Comparison of ENCODE assay signal across 20 mouse cellular contexts in genomic region chr16:37598463-37598862, GRCm38 (mm10). TPM values are rescaled to one million over a fixed set of nuclear protein-coding genes. Genes with fewer than 3 reads are reported as not detected.
A peak's percentile ranks its signal among the peaks of the same experiment; 100 is the strongest.
DNase-seq lines count a peak whose midpoint lies in the region; ATAC-seq and TF ChIP-seq lines count a peak whose summit lies in the region.
"Had no signal": no experiment of that assay in that cellular context is flagged by ENCODE, and none has a peak within 500 bp of the region (broad histone marks: within the 10 kb centered on the region; RNA-seq: fewer than 3 reads in every experiment).

No protein-coding gene starts in this region.

- no peak overlapping the region for H3K4me2 ChIP-seq in lung, postnatal 0 days (replicated peaks; ENCODE audit: low read depth, low read length)
- no peak overlapping the region for H3K4me2 ChIP-seq in intestine, embryonic 14.5 days (ENCODE audit: low read length)
- no peak overlapping the region for H3K4me2 ChIP-seq in intestine, postnatal 0 days (replicated peaks; ENCODE audit: low read depth)
- H3K4me2 ChIP-seq: embryonic facial prominence, embryonic 12.5 days; forebrain, embryonic 15.5 days; heart, embryonic 13.5 days had no signal

- no peak overlapping the region for H3K27ac ChIP-seq in lung, postnatal 0 days (ENCODE audit: low read length)
- H3K27ac ChIP-seq in intestine, embryonic 14.5 days (ENCODE audit: low read depth), result no peak overlapping the region
- H3K27ac ChIP-seq in intestine, postnatal 0 days (ENCODE audit: low read depth, low read length), result peak overlapping the region; percentile 35; the same call in 1 of the 2 replicates
- H3K27ac ChIP-seq: embryonic facial prominence, embryonic 12.5 days; forebrain, embryonic 15.5 days; heart, embryonic 13.5 days had no signal

- peak; percentile 79 for DNase-seq in lung, postnatal 0 days (ENCODE audit: low spot score)
- no peak for DNase-seq in lung, postnatal 4 days
- DNase-seq in intestine, embryonic 14.5 days (ENCODE audit: low spot score), result peak; percentile 36
- peak; percentile 72 for DNase-seq in lung, postnatal 36 days
- DNase-seq in cerebellum, postnatal 25 days, result no peak
- DNase-seq in kidney, adult 9 months, result no peak
- DNase-seq: adrenal gland, adult 8-10 months; adrenal gland, postnatal 36 days; cerebellum, adult 11 months; cerebellum, adult 8-10 months; cerebellum, postnatal 14 days; gastrocnemius, postnatal 10 days; heart, postnatal 36 days had no signal

- H3K9ac ChIP-seq in lung, postnatal 0 days (replicated peaks; ENCODE audit: low read depth), result no peak overlapping the region
- no peak overlapping the region for H3K9ac ChIP-seq in intestine, embryonic 14.5 days (ENCODE audit: low read length)
- no peak overlapping the region for H3K9ac ChIP-seq in intestine, postnatal 0 days (ENCODE audit: low read depth, low read length)
- H3K9ac ChIP-seq: embryonic facial prominence, embryonic 12.5 days; forebrain, embryonic 15.5 days; heart, embryonic 13.5 days had no signal

- no peak overlapping the region for H3K4me3 ChIP-seq in lung, postnatal 0 days (ENCODE audit: low read depth, low read length)
- no peak overlapping the region for H3K4me3 ChIP-seq in intestine, embryonic 14.5 days (ENCODE audit: low read depth, low read length)
- no peak overlapping the region for H3K4me3 ChIP-seq in intestine, postnatal 0 days (ENCODE audit: low read depth, low read length)
- H3K4me3 ChIP-seq: embryonic facial prominence, embryonic 12.5 days; forebrain, embryonic 15.5 days; heart, embryonic 13.5 days had no signal

- WGBS in lung, postnatal 0 days, result 71% methylated on average over 7 of the region's 7 CpGs
- WGBS in intestine, embryonic 14.5 days, result 77% methylated on average over 7 of the region's 7 CpGs
- WGBS in intestine, postnatal 0 days, result 51% methylated on average over 7 of the region's 7 CpGs

- no peaks in the 10 kb centered on the region for H3K27me3 ChIP-seq in lung, postnatal 0 days (replicated peaks; ENCODE audit: insufficient read depth, low read length)
- H3K27me3 ChIP-seq in intestine, embryonic 14.5 days (replicated peaks; ENCODE audit: control insufficient read depth, insufficient read depth, low read length), result no peaks in the 10 kb centered on the region
- H3K27me3 ChIP-seq in intestine, postnatal 0 days (replicated peaks; ENCODE audit: control insufficient read depth, insufficient read depth, low read length), result no peaks in the 10 kb centered on the region
- H3K27me3 ChIP-seq: embryonic facial prominence, embryonic 12.5 days; forebrain, embryonic 15.5 days; heart, embryonic 13.5 days had no signal

- TF ChIP-seq EP300 in lung, postnatal 0 days (IDR thresholded peaks at IDR 0.05), result 0 out of 2 replicates have a peak, but pooled peaks have one; percentile 27

- H3K4me1 ChIP-seq in lung, postnatal 0 days (ENCODE audit: insufficient read depth, low read depth, low read length), result no peaks in the 10 kb centered on the region
- no peaks in the 10 kb centered on the region for H3K4me1 ChIP-seq in intestine, embryonic 14.5 days (replicated peaks; ENCODE audit: control insufficient read depth, insufficient read depth, low read length)
- H3K4me1 ChIP-seq in intestine, postnatal 0 days (replicated peaks; ENCODE audit: control insufficient read depth, insufficient read depth, low read length), result no peaks in the 10 kb centered on the region
- H3K4me1 ChIP-seq: embryonic facial prominence, embryonic 12.5 days; forebrain, embryonic 15.5 days; heart, embryonic 13.5 days had no signal

- no peak for TF ChIP-seq CTCF in lung, postnatal 0 days (IDR thresholded peaks at IDR 0.05)
- no peak for TF ChIP-seq CTCF in intestine, postnatal 0 days (IDR thresholded peaks at IDR 0.05; ENCODE audit: low read depth)

- peak; percentile 74 for ATAC-seq in lung, postnatal 0 days
- ATAC-seq in intestine, embryonic 14.5 days (replicated peaks; ENCODE audit: low FRiP score, low TSS enrichment, low read depth), result no peak
- peak; percentile 89 for ATAC-seq in intestine, postnatal 0 days
- ATAC-seq: forebrain, embryonic 15.5 days; hindbrain, embryonic 16.5 days had no signal

- H3K36me3 ChIP-seq in lung, postnatal 0 days (ENCODE audit: insufficient read depth, low read length), result no peaks in the 10 kb centered on the region
- no peaks in the 10 kb centered on the region for H3K36me3 ChIP-seq in intestine, embryonic 14.5 days (ENCODE audit: control insufficient read depth, insufficient read depth, low read length)
- H3K36me3 ChIP-seq in intestine, postnatal 0 days (ENCODE audit: control insufficient read depth, insufficient read depth), result no peaks in the 10 kb centered on the region
- H3K36me3 ChIP-seq: embryonic facial prominence, embryonic 12.5 days; forebrain, embryonic 15.5 days; heart, embryonic 13.5 days had no signal

- no peaks in the 10 kb centered on the region for H3K9me3 ChIP-seq in lung, postnatal 0 days (ENCODE audit: low read length)
- no peaks in the 10 kb centered on the region for H3K9me3 ChIP-seq in intestine, embryonic 14.5 days (ENCODE audit: control insufficient read depth, low read length)
- no peaks in the 10 kb centered on the region for H3K9me3 ChIP-seq in intestine, postnatal 0 days (ENCODE audit: control insufficient read depth)
- H3K9me3 ChIP-seq: embryonic facial prominence, embryonic 12.5 days; forebrain, embryonic 15.5 days; heart, embryonic 13.5 days had no signal

RNA-seq across cellular contexts. Expression of gene Hgd, which starts 18.5 kb away (rescaled TPM):
- polyA plus RNA-seq in lung, postnatal 0 days (2015; fragmentation: Nextera tagmentation; extraction: Ambion mirVana), result 0.20 and 0.48 TPM in 2 replicates
- 0.11 and 0.24 TPM in 2 replicates for polyA plus RNA-seq in intestine, embryonic 14.5 days (2014; fragmentation: Nextera tagmentation; extraction: Ambion mirVana)
- polyA plus RNA-seq in intestine, postnatal 0 days (2015; fragmentation: Nextera tagmentation; extraction: Ambion mirVana), result 2.7 and 4.2 TPM in 2 replicates
- polyA plus RNA-seq: cortical plate, adult 2 months; hindbrain, embryonic 11.5 days; hindbrain, embryonic 16.5 days had no signal

RNA-seq across cellular contexts. Expression of gene Ndufb4, which starts 55.8 kb away (rescaled TPM):
- 70.3 and 74.1 TPM in 2 replicates for polyA plus RNA-seq in lung, postnatal 0 days (2015; fragmentation: Nextera tagmentation; extraction: Ambion mirVana)
- 58.1 and 67.1 TPM in 2 replicates for polyA plus RNA-seq in intestine, embryonic 14.5 days (2014; fragmentation: Nextera tagmentation; extraction: Ambion mirVana)
- 117 and 120 TPM in 2 replicates for polyA plus RNA-seq in intestine, postnatal 0 days (2015; fragmentation: Nextera tagmentation; extraction: Ambion mirVana)

RNA-seq across cellular contexts. Expression of gene Rabl3, which starts 58.8 kb away (rescaled TPM):
- polyA plus RNA-seq in lung, postnatal 0 days (2015; fragmentation: Nextera tagmentation; extraction: Ambion mirVana), result 11.3 and 12.0 TPM in 2 replicates
- 28.1 and 32.8 TPM in 2 replicates for polyA plus RNA-seq in intestine, embryonic 14.5 days (2014; fragmentation: Nextera tagmentation; extraction: Ambion mirVana)
- polyA plus RNA-seq in intestine, postnatal 0 days (2015; fragmentation: Nextera tagmentation; extraction: Ambion mirVana), result 25.6 and 27.4 TPM in 2 replicates

RNA-seq across cellular contexts. Expression of gene Gtf2e1, which starts 58.9 kb away (rescaled TPM):
- 9.5 and 10.4 TPM in 2 replicates for polyA plus RNA-seq in lung, postnatal 0 days (2015; fragmentation: Nextera tagmentation; extraction: Ambion mirVana)
- polyA plus RNA-seq in intestine, embryonic 14.5 days (2014; fragmentation: Nextera tagmentation; extraction: Ambion mirVana), result 24.6 and 28.3 TPM in 2 replicates
- polyA plus RNA-seq in intestine, postnatal 0 days (2015; fragmentation: Nextera tagmentation; extraction: Ambion mirVana), result 9.7 and 10.6 TPM in 2 replicates

Comparison
In these comparisons a context has a peak if more than half of its experiments do, and no peak if none do; other contexts are left out.
1. DNase-seq: peak in lung, postnatal 0 days (single experiment), intestine, embryonic 14.5 days (single experiment) and lung, postnatal 36 days (single experiment); none in lung, postnatal 4 days (0 of 2), cerebellum, postnatal 25 days (0 of 2) and kidney, adult 9 months (single experiment).